Mouse (Mus musculus) olfactory bulb, adult 2 months (tissue): Measurements from ENCODE around the gene Fam78b.

ENCODE experiments used
- CTCF ChIP-seq: fragments of 200-500 bp; IDR thresholded peaks from 2 replicates; pipeline ENCODE4 v1.5.1; 2012; ENCODE audit warnings: low read depth, mild to moderate bottlenecking, low read length, moderate library complexity; ENCODE audit not compliant: insufficient read depth
- POLR2A ChIP-seq: fragments of 200-500 bp; IDR thresholded peaks from 2 replicates; pipeline ENCODE4 v1.6.1; 2012; ENCODE audit warnings: mild to moderate bottlenecking, low read depth, low read length, moderate library complexity; ENCODE audit not compliant: insufficient read depth

GRCm38 (mm10) chr1:167098741-167099140 lies 97.5 kb downstream of the Fam78b start:
- no peak for TF ChIP-seq POLR2A
- TF ChIP-seq CTCF, result no peak
